Mouse (Mus musculus): ENCODE measurements around the gene Hint1.

DNA sequence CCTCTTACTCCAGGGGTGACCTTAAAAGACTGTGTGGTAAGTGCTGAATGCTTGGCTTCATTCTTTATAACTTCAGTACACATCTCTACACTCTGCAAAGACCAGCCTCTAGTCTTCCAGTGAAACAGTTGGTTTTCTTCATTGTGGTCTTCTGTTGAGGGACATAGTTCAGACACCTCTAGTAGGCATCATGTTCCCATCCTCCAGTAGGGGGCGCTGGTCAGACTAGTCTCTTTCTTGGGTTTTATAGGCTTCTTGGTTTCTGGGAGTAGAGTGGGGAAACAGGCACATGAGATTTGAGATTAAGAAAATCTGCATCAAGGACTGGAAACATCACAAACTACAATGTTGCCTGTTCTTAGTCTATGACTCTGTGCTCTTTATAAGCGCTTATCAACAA, 31.6 kb upstream of the Hint1 start:
- TF ChIP-seq POLR2A (IDR thresholded peaks at IDR 0.05; ENCODE audit: borderline replicate concordance, control insufficient read depth, low read depth, low read length) (no peak), CTCF (IDR thresholded peaks at IDR 0.05; ENCODE audit: control insufficient read depth, insufficient read depth, low read length) (no peak)
